Mouse (Mus musculus): Measurements from ENCODE around the gene Hbp1. TPM values are rescaled to one million over a fixed set of nuclear protein-coding genes. Genes with fewer than 3 reads are reported as not detected.
A peak's percentile ranks its signal among the peaks of the same experiment; 100 is the strongest.

Gene Hbp1
- polyA plus RNA-seq, 1 experiment from 2014 or later = 125 TPM

DNA sequence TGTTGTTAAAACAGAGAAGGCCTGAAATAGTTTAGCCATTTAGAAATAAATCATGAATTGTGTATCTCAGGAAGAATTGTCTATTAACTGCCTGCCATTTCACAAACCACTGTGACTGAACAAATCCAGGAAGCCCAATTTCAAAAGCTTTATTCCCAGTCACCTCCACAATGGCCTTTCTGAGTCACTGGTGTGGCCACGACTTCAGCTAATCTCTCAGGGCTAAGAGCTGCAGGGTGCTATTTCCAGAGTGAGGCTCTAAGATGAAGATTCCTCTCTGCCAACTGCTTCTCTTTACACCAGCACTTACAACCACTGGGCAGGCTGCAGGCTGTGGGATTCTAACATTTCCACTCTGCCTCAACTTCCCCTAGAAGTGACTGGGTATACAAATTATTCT is 18.8 kb upstream of the Hbp1 start:
- DNase-seq (ENCODE audit: low spot score) (no peak), ATAC-seq (ENCODE audit: insufficient number of reproducible peaks, low FRiP score, low TSS enrichment, low read depth) (no peak)
- no peak overlapping the region for H3K9ac ChIP-seq (ENCODE audit: low read length)
- no peak overlapping the region for H3K27ac ChIP-seq (replicated peaks; ENCODE audit: low read depth, low read length)
- 41% methylated on average over 1 of the region's 1 CpGs for WGBS
- H3K4me1 ChIP-seq (ENCODE audit: control insufficient read depth, insufficient read depth, low read length) = no peaks in the 10 kb centered on the region
- H3K27me3 ChIP-seq (ENCODE audit: control insufficient read depth, insufficient read depth, low read length) = no peaks in the 10 kb centered on the region
- no peak overlapping the region for H3K4me2 ChIP-seq (ENCODE audit: low read depth, severe bottlenecking)
- H3K9me3 ChIP-seq (ENCODE audit: control insufficient read depth, low read length) = no peaks in the 10 kb centered on the region
- no peaks in the 10 kb centered on the region; the same call in 1 of the 2 replicates for H3K36me3 ChIP-seq (ENCODE audit: control insufficient read depth, insufficient read depth, low read length)
- no peak overlapping the region for H3K4me3 ChIP-seq (ENCODE audit: low read depth, low read length)

DNA sequence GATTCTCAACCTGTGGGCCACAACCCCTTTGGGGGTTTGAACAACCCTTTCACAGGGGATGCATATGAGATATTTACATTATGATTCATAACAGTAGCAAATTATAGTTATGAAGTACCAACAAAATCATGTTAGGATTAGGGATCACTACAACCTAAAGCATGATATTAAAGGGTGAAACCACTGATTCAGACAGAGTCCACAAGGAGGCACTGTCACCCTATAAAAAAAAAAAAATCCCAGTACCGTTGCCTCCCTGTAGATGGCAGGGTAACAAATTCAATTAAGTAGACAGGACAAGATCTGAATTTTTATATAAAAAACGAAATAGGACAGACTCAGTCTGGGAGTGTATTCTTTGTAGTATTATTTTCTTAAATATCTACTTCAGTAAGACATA is 17.2 kb upstream of the Hbp1 start:
- ATAC-seq (ENCODE audit: insufficient number of reproducible peaks, low FRiP score, low TSS enrichment, low read depth) (peak; percentile 57; the same call in 1 of the 2 replicates), DNase-seq (ENCODE audit: low spot score) (peak; percentile 41)
- H3K27ac ChIP-seq (replicated peaks; ENCODE audit: low read depth, low read length) = no peak overlapping the region
- H3K9me3 ChIP-seq (ENCODE audit: control insufficient read depth, low read length) = no peaks in the 10 kb centered on the region
- no peak overlapping the region for H3K4me3 ChIP-seq (ENCODE audit: low read depth, low read length)
- no peaks in the 10 kb centered on the region; the same call in 1 of the 2 replicates for H3K36me3 ChIP-seq (ENCODE audit: control insufficient read depth, insufficient read depth, low read length)
- H3K4me1 ChIP-seq (ENCODE audit: control insufficient read depth, insufficient read depth, low read length) = no peaks in the 10 kb centered on the region
- no peak overlapping the region for H3K4me2 ChIP-seq (ENCODE audit: low read depth, severe bottlenecking)
- WGBS = 6% methylated on average over 2 of the region's 2 CpGs
- H3K9ac ChIP-seq (ENCODE audit: low read length) = no peak overlapping the region
- no peaks in the 10 kb centered on the region for H3K27me3 ChIP-seq (ENCODE audit: control insufficient read depth, insufficient read depth, low read length)

DNA sequence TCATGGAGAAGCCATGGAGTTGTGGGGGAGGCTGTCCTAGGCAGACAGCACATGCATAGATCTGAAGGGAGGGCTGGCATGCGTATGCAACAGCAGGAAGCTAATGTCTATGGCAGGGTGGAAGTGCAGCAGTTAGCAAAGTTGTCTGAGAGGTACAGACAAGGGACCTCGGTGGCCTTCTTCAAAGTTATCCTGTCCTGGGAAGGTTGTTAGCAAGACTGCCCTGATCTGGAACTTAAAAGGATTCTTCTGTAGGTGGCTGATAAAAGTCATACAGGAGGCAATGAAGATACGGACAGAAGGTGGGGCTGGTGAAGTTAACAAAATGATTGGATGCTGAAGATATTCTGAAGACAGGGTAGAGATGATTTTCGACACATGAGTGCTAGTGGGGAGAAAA is 16.1 kb upstream of the Hbp1 start:
- H3K9me3 ChIP-seq (ENCODE audit: control insufficient read depth, low read length) = no peaks in the 10 kb centered on the region
- no peak overlapping the region for H3K4me3 ChIP-seq (ENCODE audit: low read depth, low read length)
- H3K36me3 ChIP-seq (ENCODE audit: control insufficient read depth, insufficient read depth, low read length) = no peaks in the 10 kb centered on the region; the same call in 1 of the 2 replicates
- no peak overlapping the region for H3K27ac ChIP-seq (replicated peaks; ENCODE audit: low read depth, low read length)
- no peaks in the 10 kb centered on the region for H3K4me1 ChIP-seq (ENCODE audit: control insufficient read depth, insufficient read depth, low read length)
- no peak for DNase-seq (ENCODE audit: low spot score)
- H3K4me2 ChIP-seq (ENCODE audit: low read depth, severe bottlenecking) = no peak overlapping the region
- H3K9ac ChIP-seq (ENCODE audit: low read length) = no peak overlapping the region
- WGBS = 82% methylated on average over 4 of the region's 4 CpGs
- no peaks in the 10 kb centered on the region for H3K27me3 ChIP-seq (ENCODE audit: control insufficient read depth, insufficient read depth, low read length)
- ATAC-seq (ENCODE audit: insufficient number of reproducible peaks, low FRiP score, low TSS enrichment, low read depth) = no peak

DNA sequence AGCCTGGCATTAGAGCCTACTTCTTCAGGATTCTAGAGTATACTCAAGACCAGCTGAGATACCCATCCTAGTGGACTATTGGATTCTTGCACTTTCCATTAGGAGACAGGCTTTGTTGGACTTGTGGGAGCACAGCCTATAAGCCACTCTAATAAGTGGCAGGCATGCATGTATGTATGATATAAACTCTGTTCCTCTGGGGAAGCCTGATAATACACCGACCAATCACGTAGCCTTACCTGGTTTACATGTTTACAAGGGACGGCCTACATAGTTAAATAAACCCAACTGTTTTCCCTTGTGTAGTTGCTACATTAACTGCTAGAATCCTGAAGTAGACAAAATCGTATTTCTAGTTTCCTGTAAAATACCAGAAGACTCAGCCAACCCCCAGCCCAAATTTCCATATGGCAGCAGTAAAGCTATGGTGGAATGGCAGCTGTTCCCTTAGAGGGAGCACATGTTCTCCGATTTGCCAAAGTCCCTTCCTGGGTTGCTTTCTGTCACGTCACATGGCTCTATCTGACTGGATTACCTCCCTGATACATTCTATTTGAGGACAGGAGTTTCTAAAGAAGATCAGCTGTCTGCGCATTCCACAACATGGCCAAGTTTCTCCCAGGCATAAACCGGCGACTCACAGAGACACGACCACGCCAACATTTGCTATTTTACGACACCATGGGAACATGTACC is 15.3 kb upstream of the Hbp1 start:
- no peak overlapping the region for H3K4me2 ChIP-seq (ENCODE audit: low read depth, severe bottlenecking)
- H3K9ac ChIP-seq (ENCODE audit: low read length) = no peak overlapping the region
- ATAC-seq (ENCODE audit: insufficient number of reproducible peaks, low FRiP score, low TSS enrichment, low read depth) = no peak
- H3K27me3 ChIP-seq (ENCODE audit: control insufficient read depth, insufficient read depth, low read length) = no peaks in the 10 kb centered on the region
- H3K9me3 ChIP-seq (ENCODE audit: control insufficient read depth, low read length) = no peaks in the 10 kb centered on the region
- H3K4me3 ChIP-seq (ENCODE audit: low read depth, low read length) = no peak overlapping the region
- DNase-seq (ENCODE audit: low spot score) = no peak
- no peaks in the 10 kb centered on the region for H3K4me1 ChIP-seq (ENCODE audit: control insufficient read depth, insufficient read depth, low read length)
- 88% methylated on average over 12 of the region's 12 CpGs for WGBS
- no peak overlapping the region for H3K27ac ChIP-seq (replicated peaks; ENCODE audit: low read depth, low read length)
- no peaks in the 10 kb centered on the region for H3K36me3 ChIP-seq (ENCODE audit: control insufficient read depth, insufficient read depth, low read length)

DNA sequence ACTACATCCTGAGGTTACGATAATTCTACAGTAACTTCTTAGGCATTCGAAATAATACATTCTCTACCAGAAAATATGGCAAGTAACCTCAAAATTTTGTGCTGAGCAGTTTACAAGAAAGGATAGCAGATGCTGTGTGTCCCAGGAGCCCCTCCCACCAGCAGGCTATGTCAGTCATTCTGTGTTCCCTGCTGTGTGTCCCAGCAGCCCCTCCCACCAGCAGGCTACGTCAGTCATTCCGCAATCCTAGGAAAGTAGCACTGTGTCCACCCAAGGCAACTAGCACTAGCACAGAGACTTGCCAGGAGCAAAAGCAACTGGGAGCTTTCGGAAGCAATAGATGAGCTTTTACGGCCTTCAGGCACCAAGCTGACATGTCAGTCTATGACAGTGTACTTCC is 13.7 kb upstream of the Hbp1 start:
- Histone ChIP-seq H3K4me2 (ENCODE audit: low read depth, severe bottlenecking) (no peak overlapping the region), H3K9ac (ENCODE audit: low read length) (no peak overlapping the region), H3K9me3 (ENCODE audit: control insufficient read depth, low read length) (no peaks in the 10 kb centered on the region), H3K36me3 (ENCODE audit: control insufficient read depth, insufficient read depth, low read length) (no peaks in the 10 kb centered on the region), H3K27ac (replicated peaks; ENCODE audit: low read depth, low read length) (no peak overlapping the region), H3K27me3 (ENCODE audit: control insufficient read depth, insufficient read depth, low read length) (no peaks in the 10 kb centered on the region), H3K4me1 (ENCODE audit: control insufficient read depth, insufficient read depth, low read length) (no peaks in the 10 kb centered on the region), H3K4me3 (ENCODE audit: low read depth, low read length) (no peak overlapping the region)
- ATAC-seq (ENCODE audit: insufficient number of reproducible peaks, low FRiP score, low TSS enrichment, low read depth) (no peak), DNase-seq (ENCODE audit: low spot score) (no peak)
- 87% methylated on average over 6 of the region's 6 CpGs for WGBS

DNA sequence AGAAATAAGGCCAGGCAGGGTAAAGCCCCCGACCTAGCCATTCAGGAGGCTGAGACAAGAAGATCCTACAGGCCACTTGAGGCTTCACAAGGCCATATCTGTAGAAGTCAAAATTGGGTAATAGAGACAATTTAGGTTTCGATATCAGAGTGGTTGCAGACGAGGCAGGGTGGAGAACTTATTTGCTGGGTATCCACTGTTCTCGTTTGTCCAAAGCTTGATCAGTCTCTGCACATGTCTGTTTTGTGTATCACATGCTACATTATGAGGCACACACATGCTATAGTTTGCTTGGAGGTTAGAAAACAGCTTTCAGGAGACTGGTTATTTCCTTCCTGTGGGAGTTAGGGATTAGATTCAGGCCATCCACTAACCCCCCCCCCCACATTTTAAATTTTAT is 5.5 kb upstream of the Hbp1 start:
- no peak overlapping the region for H3K27ac ChIP-seq (replicated peaks; ENCODE audit: low read depth, low read length)
- H3K4me3 ChIP-seq (ENCODE audit: low read depth, low read length) = no peak overlapping the region
- H3K4me2 ChIP-seq (ENCODE audit: low read depth, severe bottlenecking) = no peak overlapping the region
- H3K27me3 ChIP-seq (ENCODE audit: control insufficient read depth, insufficient read depth, low read length) = no peaks in the 10 kb centered on the region
- WGBS = 83% methylated on average over 4 of the region's 4 CpGs
- no peaks in the 10 kb centered on the region for H3K4me1 ChIP-seq (ENCODE audit: control insufficient read depth, insufficient read depth, low read length)
- H3K36me3 ChIP-seq (ENCODE audit: control insufficient read depth, insufficient read depth, low read length) = no peaks in the 10 kb centered on the region
- DNase-seq (ENCODE audit: low spot score) (no peak), ATAC-seq (ENCODE audit: insufficient number of reproducible peaks, low FRiP score, low TSS enrichment, low read depth) (no peak)
- no peaks in the 10 kb centered on the region for H3K9me3 ChIP-seq (ENCODE audit: control insufficient read depth, low read length)
- no peak overlapping the region for H3K9ac ChIP-seq (ENCODE audit: low read length)

DNA sequence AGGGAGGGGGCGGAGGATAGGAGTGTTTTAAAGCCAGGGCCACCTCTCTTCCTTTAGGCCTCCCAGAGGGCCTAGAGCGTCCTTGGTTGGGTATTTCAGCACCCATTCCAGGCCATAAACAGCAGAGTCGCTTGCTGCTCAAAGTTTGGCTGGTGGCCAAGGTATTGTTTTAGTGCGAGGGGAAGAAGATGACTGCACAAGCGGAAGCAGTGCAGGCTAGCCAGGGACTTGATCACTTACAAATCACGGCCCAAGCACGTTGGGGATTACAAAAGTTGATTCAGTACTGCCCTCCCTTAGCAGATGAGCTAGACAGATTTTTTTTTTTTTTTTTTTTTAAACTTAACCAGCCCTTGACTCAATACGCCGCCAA is 310 bp upstream of the Hbp1 start:
- H3K27me3 ChIP-seq (ENCODE audit: control insufficient read depth, insufficient read depth, low read length) = no peaks in the 10 kb centered on the region
- H3K9me3 ChIP-seq (ENCODE audit: control insufficient read depth, low read length) = no peaks in the 10 kb centered on the region
- peak overlapping the region; percentile 65 for H3K4me2 ChIP-seq (ENCODE audit: low read depth, severe bottlenecking)
- H3K4me1 ChIP-seq (ENCODE audit: control insufficient read depth, insufficient read depth, low read length) = no peaks in the 10 kb centered on the region
- peak overlapping the region; percentile 37 for H3K4me3 ChIP-seq (ENCODE audit: low read depth, low read length)
- ATAC-seq (ENCODE audit: insufficient number of reproducible peaks, low FRiP score, low TSS enrichment, low read depth) (no peak), DNase-seq (ENCODE audit: low spot score) (no peak)
- no peaks in the 10 kb centered on the region for H3K36me3 ChIP-seq (ENCODE audit: control insufficient read depth, insufficient read depth, low read length)
- no peak overlapping the region for H3K27ac ChIP-seq (replicated peaks; ENCODE audit: low read depth, low read length)
- 11% methylated on average over 9 of the region's 9 CpGs for WGBS
- peak overlapping the region; percentile 57 for H3K9ac ChIP-seq (ENCODE audit: low read length)

DNA sequence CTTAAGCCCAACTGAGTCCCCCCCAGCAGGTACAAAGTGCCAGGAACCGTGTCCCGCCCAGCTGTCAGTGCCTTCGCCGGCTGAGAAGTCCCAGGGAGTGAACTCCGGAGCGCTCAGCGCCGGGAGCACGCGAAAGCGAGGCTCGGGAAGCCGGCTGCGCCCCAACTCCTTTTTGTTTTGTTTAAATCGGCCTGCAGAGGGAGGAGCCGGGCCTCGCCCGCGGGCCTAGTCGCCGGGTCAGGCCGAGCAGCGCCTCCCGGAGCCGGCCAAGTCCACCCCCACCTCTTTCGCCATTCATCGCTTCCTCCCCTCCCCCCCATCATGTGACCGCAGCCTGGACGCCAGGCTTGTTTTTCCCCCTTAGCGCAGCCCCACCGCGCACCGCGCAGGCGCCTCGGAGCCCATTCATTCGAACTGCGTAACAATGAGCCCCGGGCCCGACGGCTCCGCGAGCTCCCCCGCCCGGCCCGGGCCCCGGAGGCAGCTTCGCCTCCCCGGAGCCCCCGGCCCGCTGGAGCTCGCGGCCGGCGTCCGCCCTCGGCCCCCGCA is 1.1 kb downstream of the Hbp1 start:
- H3K4me3 ChIP-seq (ENCODE audit: low read depth, low read length) = peak overlapping the region; percentile 85
- H3K27ac ChIP-seq (replicated peaks; ENCODE audit: low read depth, low read length) = peak overlapping the region; percentile 97
- peak overlapping the region; percentile 57 for H3K4me2 ChIP-seq (ENCODE audit: low read depth, severe bottlenecking)
- H3K36me3 ChIP-seq (ENCODE audit: control insufficient read depth, insufficient read depth, low read length) = no peaks in the 10 kb centered on the region
- no peaks in the 10 kb centered on the region for H3K9me3 ChIP-seq (ENCODE audit: control insufficient read depth, low read length)
- no peaks in the 10 kb centered on the region for H3K27me3 ChIP-seq (ENCODE audit: control insufficient read depth, insufficient read depth, low read length)
- peak overlapping the region; percentile 96 for H3K9ac ChIP-seq (ENCODE audit: low read length)
- DNase-seq (ENCODE audit: low spot score) (peak; percentile 89), ATAC-seq (ENCODE audit: insufficient number of reproducible peaks, low FRiP score, low TSS enrichment, low read depth) (peak; percentile 65)
- H3K4me1 ChIP-seq (ENCODE audit: control insufficient read depth, insufficient read depth, low read length) = no peaks in the 10 kb centered on the region
- WGBS = under 1% methylated on average over 57 of the region's 58 CpGs
